Mouse (Mus musculus): ENCODE results near the gene Lce1a2. TPM values are rescaled to one million over a fixed set of nuclear protein-coding genes. Genes with fewer than 3 reads are reported as not detected.

The Lce1a2 gene
- polyA plus RNA-seq, 1 experiment from 2014 or later, result not detected

DNA sequence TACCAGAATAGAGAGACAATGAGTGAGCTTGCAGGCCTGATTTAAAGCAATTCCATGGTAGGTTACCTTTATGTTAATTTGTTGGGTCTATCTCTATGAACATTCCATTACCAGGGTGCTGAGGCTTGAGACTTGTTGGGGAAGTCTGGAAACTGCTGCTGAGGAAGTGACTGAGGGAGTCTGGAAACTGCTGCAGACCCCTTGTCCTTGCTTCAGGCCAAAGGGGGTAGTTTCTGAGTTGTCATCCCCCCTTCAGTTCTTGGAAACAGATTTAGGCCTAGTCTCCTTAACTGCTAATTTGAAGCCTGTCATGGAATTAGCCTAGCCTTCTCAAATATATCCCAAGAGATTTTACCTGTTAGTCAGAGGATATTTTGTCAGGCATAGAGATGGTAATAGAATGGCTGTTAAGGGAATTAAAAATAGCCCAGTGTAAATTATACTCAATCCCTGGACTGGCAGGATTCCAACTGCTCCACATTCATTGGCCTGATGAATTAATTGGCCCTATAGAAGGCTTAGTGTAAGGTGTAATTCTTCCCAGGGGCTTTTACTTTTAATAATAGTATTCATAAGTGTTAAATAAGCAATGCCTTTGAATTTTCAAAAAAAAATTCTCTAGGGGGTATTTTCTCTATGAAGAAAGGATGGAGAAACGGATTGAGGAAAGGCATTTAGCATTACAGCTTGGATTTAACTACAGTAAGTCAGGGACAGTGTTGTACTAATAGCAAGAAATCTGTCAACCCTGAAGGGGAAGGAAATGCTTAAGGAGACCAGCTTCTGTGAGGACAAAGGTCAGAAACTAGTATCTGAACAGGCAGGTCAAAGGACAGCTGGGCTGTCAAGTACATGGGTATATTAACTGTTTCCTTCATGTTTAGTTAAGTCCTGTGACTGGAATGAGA is 32.1 kb downstream of the Lce1a2 start:
- ATAC-seq (replicated peaks; ENCODE audit: insufficient number of reproducible peaks, insufficient read depth, low FRiP score, low read depth), result no peak
- no peak overlapping the region for H3K27ac ChIP-seq
- WGBS, result 57% methylated on average over 1 of the region's 1 CpGs

DNA sequence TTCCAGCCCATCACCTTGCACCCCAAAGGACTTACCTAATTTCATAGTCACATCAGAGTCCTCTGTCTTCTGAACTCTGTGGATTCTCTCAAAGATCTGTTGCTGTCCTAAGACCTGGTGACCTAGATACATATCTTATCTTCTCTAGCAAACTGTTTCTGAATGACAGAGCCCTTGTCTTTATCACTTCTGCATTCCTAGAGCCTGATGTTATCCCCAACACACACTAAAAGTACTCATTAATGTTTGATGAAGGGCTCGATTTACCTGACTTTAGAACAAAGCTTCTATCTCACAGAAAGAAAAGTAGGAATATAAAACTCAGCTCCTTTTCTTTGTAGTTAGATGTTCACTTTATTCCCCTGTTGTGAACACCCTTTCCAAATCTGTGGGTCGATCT is 48.6 kb downstream of the Lce1a2 start, which contains the start of gene Lce6a:
Gene Lce6a, minus strand, starts transcription at position 101 of the 400 bp plus-strand sequence.
- WGBS, result 61% methylated on average over 2 of the region's 2 CpGs
- Histone ChIP-seq H3K27ac (no peak within 1 kb of the TSS), H3K27me3 (no peaks in the 10 kb centered on the region), H3K4me2 (no peak within 1 kb of the TSS), H3K4me1 (replicated peaks) (no peaks in the 10 kb centered on the region), H3K9me3 (replicated peaks) (no peaks in the 10 kb centered on the region), H3K4me3 (no peak within 1 kb of the TSS), H3K9ac (no peak within 1 kb of the TSS), H3K36me3 (no peaks in the 10 kb centered on the region)
- ATAC-seq (replicated peaks; ENCODE audit: insufficient number of reproducible peaks, insufficient read depth, low FRiP score, low read depth), result no peak

More for the DNA sequence above, 32.1 kb downstream of the Lce1a2 start:
- Histone ChIP-seq H3K4me1 (replicated peaks) (no peaks in the 10 kb centered on the region), H3K9ac (no peak overlapping the region), H3K9me3 (replicated peaks) (no peaks in the 10 kb centered on the region), H3K36me3 (no peaks in the 10 kb centered on the region), H3K4me2 (no peak overlapping the region), H3K27me3 (no peaks in the 10 kb centered on the region), H3K4me3 (no peak overlapping the region)

Other genes with a start within 250 kb of the Lce1a2 start
- gene Gm9774, start 240.9 kb downstream of the Lce1a2 start, polyA plus RNA-seq (2015; fragmentation: Nextera tagmentation; extraction: Ambion mirVana), result 5.3 and 5.4 TPM in 2 replicates
- not detected in 2 replicates for gene Sprr2k, start 237.7 kb downstream of the Lce1a2 start, polyA plus RNA-seq (2015; fragmentation: Nextera tagmentation; extraction: Ambion mirVana)
- not detected in 2 replicates for gene Sprr1b, start 231.5 kb downstream of the Lce1a2 start, polyA plus RNA-seq (2015; fragmentation: Nextera tagmentation; extraction: Ambion mirVana)
- gene Sprr3, start 211.6 kb downstream of the Lce1a2 start, polyA plus RNA-seq (2015; fragmentation: Nextera tagmentation; extraction: Ambion mirVana), result 0.11 TPM in 1 of 2 replicates, not detected in the other
- 0.42 and 2.6 TPM in 2 replicates for gene Sprr1a, start 184.4 kb downstream of the Lce1a2 start, polyA plus RNA-seq (2015; fragmentation: Nextera tagmentation; extraction: Ambion mirVana)
- not detected in 2 replicates for gene Sprr4, start 169.8 kb downstream of the Lce1a2 start, polyA plus RNA-seq (2015; fragmentation: Nextera tagmentation; extraction: Ambion mirVana)
- gene 2310046K23Rik, start 135.8 kb downstream of the Lce1a2 start, polyA plus RNA-seq (2015; fragmentation: Nextera tagmentation; extraction: Ambion mirVana), result not detected in 2 replicates
- 0.09 TPM in 1 of 2 replicates, not detected in the other for gene Ivl, start 96.6 kb downstream of the Lce1a2 start, polyA plus RNA-seq (2015; fragmentation: Nextera tagmentation; extraction: Ambion mirVana)
- gene Smcp, start 81.3 kb downstream of the Lce1a2 start, polyA plus RNA-seq (2015; fragmentation: Nextera tagmentation; extraction: Ambion mirVana), result not detected in 2 replicates
- not detected in 2 replicates for gene 2210017I01Rik, start 62.8 kb downstream of the Lce1a2 start, polyA plus RNA-seq (2015; fragmentation: Nextera tagmentation; extraction: Ambion mirVana)
- gene Lce6a, start 48.7 kb downstream of the Lce1a2 start, polyA plus RNA-seq (2015; fragmentation: Nextera tagmentation; extraction: Ambion mirVana), result not detected in 2 replicates
- gene Lce1a1, start 22.0 kb downstream of the Lce1a2 start, polyA plus RNA-seq (2015; fragmentation: Nextera tagmentation; extraction: Ambion mirVana), result not detected in 2 replicates
- not detected in 2 replicates for gene Lce1b, start 13.4 kb downstream of the Lce1a2 start, polyA plus RNA-seq (2015; fragmentation: Nextera tagmentation; extraction: Ambion mirVana)
- not detected in 2 replicates for gene Lce1c, start 8.9 kb upstream of the Lce1a2 start, polyA plus RNA-seq (2015; fragmentation: Nextera tagmentation; extraction: Ambion mirVana)
- gene Lce1d, start 16.9 kb upstream of the Lce1a2 start, polyA plus RNA-seq (2015; fragmentation: Nextera tagmentation; extraction: Ambion mirVana), result not detected in 2 replicates
- not detected in 2 replicates for gene Lce1e, start 38.8 kb upstream of the Lce1a2 start, polyA plus RNA-seq (2015; fragmentation: Nextera tagmentation; extraction: Ambion mirVana)
- gene Lce1f, start 50.0 kb upstream of the Lce1a2 start, polyA plus RNA-seq (2015; fragmentation: Nextera tagmentation; extraction: Ambion mirVana), result not detected in 2 replicates
- not detected in 2 replicates for gene Gm38119, start 68.8 kb upstream of the Lce1a2 start, polyA plus RNA-seq (2015; fragmentation: Nextera tagmentation; extraction: Ambion mirVana)
- not detected in 2 replicates for gene Lce1g, start 82.0 kb upstream of the Lce1a2 start, polyA plus RNA-seq (2015; fragmentation: Nextera tagmentation; extraction: Ambion mirVana)
- not detected in 2 replicates for gene Lce1h, start 94.8 kb upstream of the Lce1a2 start, polyA plus RNA-seq (2015; fragmentation: Nextera tagmentation; extraction: Ambion mirVana)
- not detected in 2 replicates for gene Lce1i, start 108.6 kb upstream of the Lce1a2 start, polyA plus RNA-seq (2015; fragmentation: Nextera tagmentation; extraction: Ambion mirVana)
- gene Lce1j, start 120.2 kb upstream of the Lce1a2 start, polyA plus RNA-seq (2015; fragmentation: Nextera tagmentation; extraction: Ambion mirVana), result not detected in 2 replicates
- not detected in 2 replicates for gene Lce1k, start 137.6 kb upstream of the Lce1a2 start, polyA plus RNA-seq (2015; fragmentation: Nextera tagmentation; extraction: Ambion mirVana)
- not detected in 2 replicates for gene Kprp, start 156.9 kb upstream of the Lce1a2 start, polyA plus RNA-seq (2015; fragmentation: Nextera tagmentation; extraction: Ambion mirVana)
- not detected in 2 replicates for gene Lce1l, start 181.0 kb upstream of the Lce1a2 start, polyA plus RNA-seq (2015; fragmentation: Nextera tagmentation; extraction: Ambion mirVana)
- gene 2310050C09Rik, start 199.9 kb upstream of the Lce1a2 start, polyA plus RNA-seq (2015; fragmentation: Nextera tagmentation; extraction: Ambion mirVana), result not detected in 2 replicates